Mouse (Mus musculus) frontal cortex, postnatal 36 days (tissue): ENCODE data around the gene Ppp6r2.

Experiments used
- DNase-seq, 2 experiments: peaks; one replicate each; pipeline ENCODE4 v3.0.0; 2022; ENCODE audit warnings: low spot score in 2 of 2

Gene Ppp6r2

DNA sequence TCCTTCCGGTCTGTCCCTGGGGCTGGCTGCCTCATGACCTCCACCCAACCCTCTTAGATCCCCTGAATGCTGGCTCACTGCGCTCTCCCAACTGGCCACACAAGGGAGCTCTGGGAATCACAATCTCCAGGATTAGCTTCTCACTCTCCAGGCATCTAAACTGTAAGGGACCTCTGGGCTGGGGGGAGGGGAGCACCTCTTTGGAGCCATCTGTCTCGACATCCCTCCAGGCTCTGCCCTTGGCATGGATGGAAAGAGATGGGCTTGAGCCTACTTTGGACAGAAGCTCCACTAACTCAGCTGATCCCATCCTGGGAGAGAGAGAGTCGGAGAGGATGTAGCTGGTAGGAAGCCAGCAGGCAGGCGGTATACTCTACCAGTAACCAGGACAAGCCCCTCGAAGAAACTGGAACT lies 29.0 kb upstream of the Ppp6r2 start:
- DNase-seq, result no peak

DNA sequence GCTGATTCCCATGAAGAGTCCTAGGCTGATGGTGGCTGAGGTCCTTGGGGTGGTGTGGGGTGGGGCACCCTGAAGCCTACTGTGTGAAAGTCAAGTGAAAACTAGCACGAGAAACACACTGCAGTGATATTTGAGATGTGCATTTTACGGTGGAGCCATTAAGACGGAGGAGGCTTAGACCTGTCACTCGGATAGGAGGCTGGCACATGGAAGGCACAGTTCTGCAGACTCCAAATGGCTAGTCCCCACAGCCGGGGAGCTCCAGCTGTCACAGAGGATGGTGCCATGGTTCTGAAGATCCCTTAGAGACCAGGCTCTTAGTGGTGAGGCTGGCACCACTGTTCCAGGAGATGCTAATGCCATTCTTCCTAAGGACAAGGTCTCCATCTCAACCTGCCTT lies 28.5 kb upstream of the Ppp6r2 start:
- DNase-seq, result no peak

DNA sequence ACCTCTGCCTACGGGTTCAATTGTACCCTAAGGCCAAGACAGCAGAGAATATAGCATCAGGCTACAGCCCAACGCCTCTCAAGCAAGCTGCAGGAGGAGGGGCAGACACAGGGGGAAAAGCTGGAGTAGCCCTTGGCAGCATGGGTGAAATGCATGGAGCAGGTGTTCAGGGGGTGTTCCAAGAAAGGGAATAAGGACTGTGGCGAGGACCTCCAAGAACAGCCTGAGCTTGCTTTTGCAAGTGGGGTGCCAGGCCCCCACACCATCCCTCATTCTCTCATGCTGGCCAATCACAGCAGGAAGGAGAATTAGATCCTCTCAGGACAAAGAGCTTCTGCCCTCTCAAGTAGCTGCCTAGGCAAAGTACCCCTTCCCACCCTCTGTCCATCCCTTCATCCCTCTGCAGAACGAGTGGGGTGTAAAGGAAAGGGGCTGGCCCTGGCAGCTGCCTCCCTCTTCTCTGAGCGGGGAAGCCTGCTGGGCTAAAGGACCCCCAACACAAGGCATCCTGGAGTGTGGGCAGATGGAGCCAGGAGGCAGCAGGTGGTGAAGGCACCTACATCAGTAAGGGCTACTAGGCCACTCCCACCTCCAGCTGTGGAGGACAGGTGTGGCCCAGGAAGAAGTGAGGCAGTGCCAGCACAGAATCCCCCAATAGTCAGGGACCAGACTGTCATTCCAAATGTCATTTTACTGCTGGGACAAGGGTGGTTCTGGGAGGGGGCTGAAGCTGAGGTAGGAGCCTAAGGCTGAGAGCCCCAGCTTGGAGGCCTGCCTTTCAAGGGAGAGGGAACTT lies 27.0 kb upstream of the Ppp6r2 start:
- no peak for DNase-seq

DNA sequence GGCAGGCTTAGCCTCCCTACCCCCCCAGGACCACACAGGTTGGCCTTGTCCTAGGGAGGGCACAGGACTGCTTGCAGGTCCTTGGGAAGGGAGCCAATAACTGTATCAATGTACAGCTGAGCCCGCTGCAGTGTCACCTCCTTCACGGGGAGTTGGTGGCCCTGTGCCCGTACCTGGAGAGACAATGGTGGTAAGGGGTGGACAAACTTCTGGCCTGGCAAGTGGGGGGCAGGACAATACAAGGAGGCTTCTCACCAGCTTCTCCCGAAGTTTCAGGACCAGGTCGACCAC lies 26.5 kb upstream of the Ppp6r2 start:
- no peak for DNase-seq

DNA sequence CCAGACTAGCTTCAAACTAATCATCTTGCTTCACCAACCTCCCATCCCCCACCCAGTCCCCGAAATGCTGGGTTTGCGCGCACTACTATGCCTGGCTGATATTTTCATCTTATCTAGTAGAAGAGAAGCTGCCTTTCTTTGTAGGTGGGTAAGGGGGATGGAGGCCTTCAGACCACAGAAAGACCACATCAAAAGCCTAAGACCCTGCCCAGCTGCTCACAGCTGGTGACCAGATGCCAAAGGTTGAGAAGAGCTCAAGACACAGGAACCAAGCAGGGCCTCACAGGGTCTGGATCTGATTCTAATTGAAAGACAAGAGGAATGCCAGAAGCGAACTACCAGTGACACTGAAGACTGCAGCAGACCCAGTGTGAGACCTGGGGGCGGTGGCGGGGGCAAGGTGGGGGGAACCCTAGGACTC lies 16.1 kb upstream of the Ppp6r2 start:
- DNase-seq, result no peak

- peak; percentile 84 to 92 for DNase-seq
Observed at GRCm38 (mm10) chr15:89195690-89196312, 15.6 kb upstream of the Ppp6r2 start.

- peak; percentile 96 to 97 for DNase-seq
Observed at GRCm38 (mm10) chr15:89196313-89196706, 15.0 kb upstream of the Ppp6r2 start, which contains the start of gene Dennd6b. Dennd6b (minus strand) TSS chr15:89196496.

GRCm38 (mm10) chr15:89197056-89197455 lies 14.3 kb upstream of the Ppp6r2 start:
- DNase-seq, result no peak

- no peak for DNase-seq
Observed at GRCm38 (mm10) chr15:89207457-89207856, 3.9 kb upstream of the Ppp6r2 start.

- peak; percentile 86 to 91 for DNase-seq
Observed at GRCm38 (mm10) chr15:89209886-89210761, 1.2 kb upstream of the Ppp6r2 start.

- peak in 1 of 2 experiments; percentile 18 for DNase-seq
Observed at GRCm38 (mm10) chr15:89211716-89212461, 536 bp downstream of the Ppp6r2 start.

- no peak for DNase-seq
Observed at GRCm38 (mm10) chr15:89212495-89212894, 1.1 kb downstream of the Ppp6r2 start.

GRCm38 (mm10) chr15:89213517-89213916 lies 2.2 kb downstream of the Ppp6r2 start:
- DNase-seq, result no peak

- DNase-seq, result no peak
Observed at GRCm38 (mm10) chr15:89214953-89215352, 3.6 kb downstream of the Ppp6r2 start.

DNA sequence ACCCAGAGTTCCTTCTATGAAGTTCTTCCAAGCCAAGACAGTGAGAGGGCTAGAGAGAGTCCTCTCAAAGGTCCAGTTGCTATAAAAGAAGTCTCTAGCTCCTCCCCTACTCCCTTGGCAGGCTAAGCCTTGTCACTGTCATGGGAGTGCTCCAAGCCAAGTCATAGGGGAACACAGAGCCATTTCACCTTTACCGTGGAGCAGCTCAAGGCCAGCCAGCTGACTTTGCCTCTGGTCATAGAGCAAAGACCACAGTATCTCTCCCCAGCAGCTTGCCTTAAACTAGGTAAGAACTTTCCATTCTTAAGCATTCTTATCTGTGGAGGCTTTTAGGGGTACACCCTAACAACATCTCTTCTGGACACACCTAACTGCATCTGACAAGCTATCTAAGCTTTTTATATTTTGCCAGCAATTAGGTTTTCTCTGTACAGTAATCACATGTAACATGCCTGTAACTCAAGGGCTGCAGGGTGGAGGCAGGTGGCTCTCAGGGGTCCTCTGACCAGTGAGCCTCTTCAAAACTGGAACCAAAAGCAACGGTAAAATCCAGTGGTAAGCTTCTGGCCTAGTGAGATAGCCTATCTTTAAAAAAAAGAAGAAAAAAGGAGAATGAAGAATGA lies 4.4 kb downstream of the Ppp6r2 start:
- DNase-seq, result no peak

DNA sequence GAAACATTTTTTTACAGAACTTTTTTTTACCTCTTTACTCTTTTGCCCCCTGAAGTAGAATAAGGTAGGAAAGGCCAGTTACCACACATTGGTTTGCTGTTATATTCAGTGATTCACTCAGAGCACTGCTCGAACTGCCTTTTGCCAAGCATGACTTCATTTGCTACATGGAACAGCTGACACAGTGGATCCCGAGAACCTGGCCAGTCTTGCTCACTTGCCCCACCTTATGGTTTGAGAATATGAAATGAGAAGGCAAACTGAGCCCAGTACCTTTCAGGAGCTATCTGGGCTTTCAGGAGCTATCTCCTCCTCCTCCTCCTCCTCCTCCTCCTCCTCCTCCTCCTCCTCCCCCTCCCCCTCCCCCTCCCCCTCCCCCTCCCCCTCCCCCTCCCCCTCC lies 22.2 kb downstream of the Ppp6r2 start:
- DNase-seq, result peak in 1 of 2 experiments; percentile 31

DNA sequence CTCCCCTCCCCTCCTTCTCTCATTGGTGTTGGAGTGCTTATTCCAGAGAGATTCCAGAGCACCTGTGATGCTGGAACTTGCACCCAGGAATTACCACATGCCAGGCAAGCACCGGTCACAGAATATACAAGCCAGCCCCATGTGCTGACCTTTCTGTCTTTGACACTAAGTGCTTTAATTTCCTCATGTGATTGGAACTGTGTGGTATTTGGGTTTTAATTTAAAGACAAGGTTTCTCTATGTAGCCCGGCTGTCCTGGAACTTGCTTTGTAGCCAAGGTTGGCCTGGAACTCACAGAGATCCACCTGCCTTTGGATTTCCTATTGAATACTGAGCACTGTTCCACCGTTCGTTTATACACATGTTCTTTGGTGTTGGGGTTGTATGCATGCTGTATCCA lies 22.7 kb downstream of the Ppp6r2 start:
- no peak for DNase-seq

DNA sequence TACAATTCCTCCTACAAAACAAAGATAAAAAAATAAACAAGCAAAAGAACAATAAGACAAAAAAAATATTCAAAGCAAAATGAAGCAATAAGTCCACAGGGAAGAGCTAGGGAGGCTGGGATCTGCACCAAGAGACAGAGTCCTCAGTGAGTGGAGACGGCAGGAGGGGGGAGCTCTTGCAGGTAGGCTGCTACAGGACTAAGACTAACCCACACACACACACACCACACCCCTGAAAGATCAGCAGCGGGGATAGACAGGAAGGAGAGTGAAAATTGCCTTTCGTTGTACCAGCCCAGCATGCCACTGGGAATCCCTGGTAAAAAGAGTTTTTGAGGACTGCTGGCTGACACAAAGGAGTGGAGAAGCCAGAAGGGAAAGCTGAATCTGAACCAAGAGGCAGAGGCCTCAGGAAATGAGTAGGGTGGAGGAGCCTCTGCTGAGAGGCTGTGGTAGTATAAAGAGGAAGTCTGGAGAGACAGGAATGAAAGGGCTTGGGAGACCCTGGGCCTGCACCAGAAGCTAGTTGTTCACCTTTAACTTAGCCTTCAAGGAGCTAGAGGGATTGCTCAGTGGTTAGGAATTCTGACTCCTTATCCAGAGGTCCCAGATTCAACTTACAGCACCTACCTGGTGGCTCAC lies 28.5 kb downstream of the Ppp6r2 start:
- DNase-seq, result no peak

- DNase-seq, result no peak
Observed at GRCm38 (mm10) chr15:89241025-89241424, 29.7 kb downstream of the Ppp6r2 start.

- DNase-seq, result no peak
Observed at GRCm38 (mm10) chr15:89249063-89249462, 37.7 kb downstream of the Ppp6r2 start.

DNA sequence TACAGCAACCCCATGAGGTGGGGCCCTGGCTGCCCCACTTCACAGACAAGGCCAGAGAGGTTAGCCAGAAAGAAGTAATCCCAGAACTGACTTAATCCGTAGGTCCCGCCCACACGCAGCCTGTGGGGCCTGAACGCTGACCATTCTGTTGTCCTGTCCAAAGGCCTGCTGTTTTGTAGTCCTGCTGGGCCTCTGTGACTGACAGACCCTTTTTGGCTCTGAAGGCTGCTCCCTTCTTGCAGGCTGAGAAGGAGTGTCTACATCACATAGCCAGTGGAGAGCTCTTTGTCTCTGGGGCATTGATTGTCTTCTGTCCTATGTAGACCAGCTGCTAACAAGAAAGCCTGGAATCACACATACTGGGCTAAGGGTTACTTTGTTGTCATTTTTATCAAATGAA lies 44.0 kb downstream of the Ppp6r2 start:
- DNase-seq, result no peak
